Mouse (Mus musculus): ENCODE data around the gene Nup133. TPM values are rescaled to one million over a fixed set of nuclear protein-coding genes. Genes with fewer than 3 reads are reported as not detected.

Nup133 gene
- polyA plus RNA-seq, 1 experiment from 2014 or later, result 38.4 TPM

- WGBS, result 1% methylated on average over 11 of the region's 11 CpGs
- no peak overlapping the region for H3K27ac ChIP-seq (ENCODE audit: low read length)
- H3K4me3 ChIP-seq (ENCODE audit: low read depth, low read length), result 0 out of 2 replicates have a peak overlapping the region, but pooled peaks have one; percentile 3
- no peak overlapping the region for H3K9ac ChIP-seq (replicated peaks; ENCODE audit: low read depth, low read length)
- H3K27me3 ChIP-seq (ENCODE audit: control insufficient read depth, insufficient read depth, low read length), result peaks cover 41% of the 10 kb centered on the region
- H3K4me1 ChIP-seq (ENCODE audit: control insufficient read depth, insufficient read depth, low read length), result peaks cover 4% of the 10 kb centered on the region; the same call in 1 of the 2 replicates
- no peak for ATAC-seq (ENCODE audit: insufficient number of reproducible peaks, insufficient read depth, low FRiP score, low read depth)
- H3K4me2 ChIP-seq (replicated peaks; ENCODE audit: low read depth, low read length), result peak overlapping the region; percentile 14; the same call in 1 of the 2 replicates
- H3K36me3 ChIP-seq (ENCODE audit: control insufficient read depth, insufficient read depth, low read length), result no peaks in the 10 kb centered on the region
- no peaks in the 10 kb centered on the region for H3K9me3 ChIP-seq (ENCODE audit: control insufficient read depth, low read depth, low read length)
Observed at GRCm38 (mm10) chr8:123891271-123891670, 57.8 kb downstream of the Nup133 start.

GRCm38 (mm10) chr8:123889797-123890196 is 59.3 kb downstream of the Nup133 start:
- Histone ChIP-seq H3K4me2 (replicated peaks; ENCODE audit: low read depth, low read length) (no peak overlapping the region), H3K36me3 (ENCODE audit: control insufficient read depth, insufficient read depth, low read length) (no peaks in the 10 kb centered on the region), H3K4me1 (ENCODE audit: control insufficient read depth, insufficient read depth, low read length) (peaks cover 4% of the 10 kb centered on the region; the same call in 1 of the 2 replicates), H3K27ac (ENCODE audit: low read length) (no peak overlapping the region), H3K9ac (replicated peaks; ENCODE audit: low read depth, low read length) (no peak overlapping the region), H3K27me3 (ENCODE audit: control insufficient read depth, insufficient read depth, low read length) (peaks cover 35% of the 10 kb centered on the region), H3K4me3 (ENCODE audit: low read depth, low read length) (no peak overlapping the region), H3K9me3 (ENCODE audit: control insufficient read depth, low read depth, low read length) (no peaks in the 10 kb centered on the region)
- ATAC-seq (ENCODE audit: insufficient number of reproducible peaks, insufficient read depth, low FRiP score, low read depth), result no peak
- WGBS, result 62% methylated on average over 4 of the region's 4 CpGs

- Histone ChIP-seq H3K4me2 (replicated peaks; ENCODE audit: low read depth, low read length) (no peak overlapping the region), H3K4me3 (ENCODE audit: low read depth, low read length) (no peak overlapping the region), H3K4me1 (ENCODE audit: control insufficient read depth, insufficient read depth, low read length) (peaks cover 9% of the 10 kb centered on the region; the same call in 1 of the 2 replicates), H3K9me3 (ENCODE audit: control insufficient read depth, low read depth, low read length) (no peaks in the 10 kb centered on the region), H3K27ac (ENCODE audit: low read length) (no peak overlapping the region), H3K36me3 (ENCODE audit: control insufficient read depth, insufficient read depth, low read length) (no peaks in the 10 kb centered on the region), H3K27me3 (ENCODE audit: control insufficient read depth, insufficient read depth, low read length) (peaks cover 17% of the 10 kb centered on the region), H3K9ac (replicated peaks; ENCODE audit: low read depth, low read length) (no peak overlapping the region)
- ATAC-seq (ENCODE audit: insufficient number of reproducible peaks, insufficient read depth, low FRiP score, low read depth), result no peak
- WGBS, result 78% methylated on average over 2 of the region's 2 CpGs
Observed at GRCm38 (mm10) chr8:123887956-123888355, 61.1 kb downstream of the Nup133 start.

DNA sequence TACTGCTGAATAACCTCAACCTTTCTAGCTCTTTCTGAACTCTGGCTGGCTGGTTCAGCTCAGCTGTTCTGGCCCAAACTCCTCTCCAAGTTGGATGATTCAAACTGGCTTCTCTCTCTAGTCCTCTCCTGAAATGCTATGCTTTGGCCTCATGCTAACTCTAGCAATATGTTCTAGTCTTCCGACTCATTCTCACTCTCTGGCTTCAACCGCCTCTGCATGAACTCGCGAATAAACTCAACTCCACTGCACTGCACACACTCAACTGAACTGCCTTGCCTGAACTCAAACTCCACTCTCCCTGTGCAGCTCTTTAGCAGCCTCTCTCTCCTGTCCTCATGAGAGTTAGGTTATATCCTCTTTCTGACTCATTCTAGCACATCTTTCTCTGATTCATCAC is 61.9 kb downstream of the Nup133 start:
- Histone ChIP-seq H3K9me3 (ENCODE audit: control insufficient read depth, low read depth, low read length) (no peaks in the 10 kb centered on the region), H3K4me2 (replicated peaks; ENCODE audit: low read depth, low read length) (no peak overlapping the region), H3K4me1 (ENCODE audit: control insufficient read depth, insufficient read depth, low read length) (peaks cover 9% of the 10 kb centered on the region; the same call in 1 of the 2 replicates), H3K27ac (ENCODE audit: low read length) (no peak overlapping the region), H3K27me3 (ENCODE audit: control insufficient read depth, insufficient read depth, low read length) (peaks cover 9% of the 10 kb centered on the region), H3K36me3 (ENCODE audit: control insufficient read depth, insufficient read depth, low read length) (no peaks in the 10 kb centered on the region), H3K4me3 (ENCODE audit: low read depth, low read length) (no peak overlapping the region), H3K9ac (replicated peaks; ENCODE audit: low read depth, low read length) (no peak overlapping the region)
- WGBS, result 90% methylated on average over 4 of the region's 4 CpGs
- no peak for ATAC-seq (ENCODE audit: insufficient number of reproducible peaks, insufficient read depth, low FRiP score, low read depth)

GRCm38 (mm10) chr8:123884721-123885565 is 64.1 kb downstream of the Nup133 start:
- no peaks in the 10 kb centered on the region for H3K27me3 ChIP-seq (ENCODE audit: control insufficient read depth, insufficient read depth, low read length)
- H3K36me3 ChIP-seq (ENCODE audit: control insufficient read depth, insufficient read depth, low read length), result no peaks in the 10 kb centered on the region
- no peaks in the 10 kb centered on the region for H3K9me3 ChIP-seq (ENCODE audit: control insufficient read depth, low read depth, low read length)
- peaks cover 5% of the 10 kb centered on the region; the same call in 1 of the 2 replicates for H3K4me1 ChIP-seq (ENCODE audit: control insufficient read depth, insufficient read depth, low read length)
- WGBS, result 5% methylated on average over 14 of the region's 14 CpGs
- no peak overlapping the region for H3K27ac ChIP-seq (ENCODE audit: low read length)
- H3K9ac ChIP-seq (replicated peaks; ENCODE audit: low read depth, low read length), result no peak overlapping the region
- peak; percentile 75 for ATAC-seq (ENCODE audit: insufficient number of reproducible peaks, insufficient read depth, low FRiP score, low read depth)
- H3K4me2 ChIP-seq (replicated peaks; ENCODE audit: low read depth, low read length), result peak overlapping the region; percentile 18; the same call in 1 of the 2 replicates
- no peak overlapping the region for H3K4me3 ChIP-seq (ENCODE audit: low read depth, low read length)

- Histone ChIP-seq H3K4me1 (ENCODE audit: control insufficient read depth, insufficient read depth, low read length) (peaks cover 5% of the 10 kb centered on the region; the same call in 1 of the 2 replicates), H3K9ac (replicated peaks; ENCODE audit: low read depth, low read length) (no peak overlapping the region)
- ATAC-seq (ENCODE audit: insufficient number of reproducible peaks, insufficient read depth, low FRiP score, low read depth), result no peak
Observed at GRCm38 (mm10) chr8:123883094-123883493, 66.0 kb downstream of the Nup133 start.

DNA sequence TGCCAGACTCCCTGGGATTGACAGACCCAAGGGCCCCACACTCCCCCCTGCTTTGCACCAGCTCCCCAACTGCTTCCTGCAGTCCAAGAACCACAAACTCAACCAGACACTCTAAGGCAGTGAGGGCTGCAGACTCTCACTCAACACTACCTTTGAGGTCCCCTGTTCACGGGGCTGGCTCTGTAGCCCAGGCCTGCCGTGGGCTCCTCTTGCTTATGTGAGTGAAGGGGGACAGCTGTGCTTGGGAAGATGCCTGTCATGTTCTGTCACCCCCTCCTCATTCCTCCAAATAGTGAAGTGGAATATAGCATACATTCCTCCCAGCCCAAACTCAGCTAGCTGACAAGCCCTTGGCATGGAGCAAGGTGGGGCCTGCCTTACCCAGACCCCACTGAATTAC is 66.7 kb downstream of the Nup133 start:
- WGBS, result 66% methylated on average over 2 of the region's 2 CpGs
- H3K27me3 ChIP-seq (ENCODE audit: control insufficient read depth, insufficient read depth, low read length), result no peaks in the 10 kb centered on the region
- H3K9me3 ChIP-seq (ENCODE audit: control insufficient read depth, low read depth, low read length), result no peaks in the 10 kb centered on the region
- no peak overlapping the region for H3K27ac ChIP-seq (ENCODE audit: low read length)
- no peaks in the 10 kb centered on the region for H3K36me3 ChIP-seq (ENCODE audit: control insufficient read depth, insufficient read depth, low read length)
- no peak overlapping the region for H3K4me2 ChIP-seq (replicated peaks; ENCODE audit: low read depth, low read length)
- H3K9ac ChIP-seq (replicated peaks; ENCODE audit: low read depth, low read length), result no peak overlapping the region
- no peak overlapping the region for H3K4me3 ChIP-seq (ENCODE audit: low read depth, low read length)
- peaks cover 5% of the 10 kb centered on the region; the same call in 1 of the 2 replicates for H3K4me1 ChIP-seq (ENCODE audit: control insufficient read depth, insufficient read depth, low read length)
- ATAC-seq (ENCODE audit: insufficient number of reproducible peaks, insufficient read depth, low FRiP score, low read depth), result no peak

More at GRCm38 (mm10) chr8:123883094-123883493, 66.0 kb downstream of the Nup133 start:
- Histone ChIP-seq H3K36me3 (ENCODE audit: control insufficient read depth, insufficient read depth, low read length) (no peaks in the 10 kb centered on the region), H3K4me3 (ENCODE audit: low read depth, low read length) (no peak overlapping the region), H3K9me3 (ENCODE audit: control insufficient read depth, low read depth, low read length) (no peaks in the 10 kb centered on the region), H3K27ac (ENCODE audit: low read length) (no peak overlapping the region), H3K4me2 (replicated peaks; ENCODE audit: low read depth, low read length) (no peak overlapping the region), H3K27me3 (ENCODE audit: control insufficient read depth, insufficient read depth, low read length) (no peaks in the 10 kb centered on the region)
- WGBS, result 77% methylated on average over 4 of the region's 4 CpGs

GRCm38 (mm10) chr8:123880821-123881350 is 68.2 kb downstream of the Nup133 start:
- Histone ChIP-seq H3K4me3 (ENCODE audit: low read depth, low read length) (no peak overlapping the region), H3K36me3 (ENCODE audit: control insufficient read depth, insufficient read depth, low read length) (no peaks in the 10 kb centered on the region), H3K4me2 (replicated peaks; ENCODE audit: low read depth, low read length) (no peak overlapping the region), H3K27ac (ENCODE audit: low read length) (no peak overlapping the region), H3K9ac (replicated peaks; ENCODE audit: low read depth, low read length) (no peak overlapping the region), H3K27me3 (ENCODE audit: control insufficient read depth, insufficient read depth, low read length) (no peaks in the 10 kb centered on the region), H3K9me3 (ENCODE audit: control insufficient read depth, low read depth, low read length) (no peaks in the 10 kb centered on the region), H3K4me1 (ENCODE audit: control insufficient read depth, insufficient read depth, low read length) (peaks cover 5% of the 10 kb centered on the region; the same call in 1 of the 2 replicates)
- WGBS, result 27% methylated on average over 4 of the region's 4 CpGs
- no peak for ATAC-seq (ENCODE audit: insufficient number of reproducible peaks, insufficient read depth, low FRiP score, low read depth)
